ENCODE assay signal across 17 mouse cellular contexts in the genomic region with DNA sequence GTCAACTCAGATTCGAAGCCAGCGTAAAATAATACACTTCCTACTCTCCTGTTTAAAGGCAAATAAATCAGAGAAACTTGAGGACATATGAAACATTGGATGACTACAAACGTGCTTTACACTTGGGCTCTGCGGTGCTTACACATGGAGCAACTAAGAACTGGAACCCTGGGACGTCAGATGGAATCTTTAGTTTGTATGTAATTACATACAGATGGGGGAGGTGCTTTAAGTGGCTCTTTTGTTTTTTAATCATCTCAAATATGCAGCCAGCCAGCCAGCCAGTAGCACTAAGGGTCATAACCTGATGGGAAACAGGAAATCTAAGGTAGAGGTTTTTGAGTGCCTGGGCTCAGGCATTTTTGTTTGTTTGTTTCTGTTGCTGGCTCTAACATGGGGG.
DNase-seq lines count a peak whose midpoint lies in the region; ATAC-seq lines count a peak whose summit lies in the region.
"Had no signal": no experiment of that assay in that cellular context is flagged by ENCODE, and none has a peak within 500 bp of the region (broad histone marks: within the 10 kb centered on the region; RNA-seq: fewer than 3 reads in every experiment).

No protein-coding gene starts in this region.

- WGBS in midbrain, embryonic 10.5 days: 81% methylated on average over 5 of the region's 5 CpGs
- 73% methylated on average over 5 of the region's 5 CpGs for WGBS in midbrain, embryonic 14.5 days
- WGBS in embryonic facial prominence, embryonic 14.5 days: 23% methylated on average over 5 of the region's 5 CpGs
- WGBS in limb, embryonic 11.5 days: 25% methylated on average over 5 of the region's 5 CpGs
- WGBS in midbrain, embryonic 15.5 days: 65% methylated on average over 5 of the region's 5 CpGs

- H3K9me3 ChIP-seq in midbrain, embryonic 10.5 days (replicated peaks): no peaks in the 10 kb centered on the region
- H3K9me3 ChIP-seq in midbrain, embryonic 14.5 days (ENCODE audit: control insufficient read depth, low read length): no peaks in the 10 kb centered on the region
- H3K9me3 ChIP-seq in embryonic facial prominence, embryonic 14.5 days (ENCODE audit: control insufficient read depth, low read length): no peaks in the 10 kb centered on the region
- no peaks in the 10 kb centered on the region for H3K9me3 ChIP-seq in limb, embryonic 11.5 days (ENCODE audit: control insufficient read depth, low read length)
- H3K9me3 ChIP-seq in midbrain, embryonic 15.5 days: no peaks in the 10 kb centered on the region
- H3K9me3 ChIP-seq: liver, embryonic 15.5 days; neural tube, embryonic 12.5 days had no signal

- H3K9ac ChIP-seq in midbrain, embryonic 14.5 days (replicated peaks; ENCODE audit: low read length): no peak overlapping the region
- no peak overlapping the region for H3K9ac ChIP-seq in embryonic facial prominence, embryonic 14.5 days (ENCODE audit: low read depth, low read length)
- H3K9ac ChIP-seq in limb, embryonic 11.5 days (ENCODE audit: low read length): no peak overlapping the region
- H3K9ac ChIP-seq in midbrain, embryonic 15.5 days: no peak overlapping the region
- H3K9ac ChIP-seq: liver, embryonic 15.5 days; neural tube, embryonic 12.5 days had no signal

- 0 out of 2 replicates have a peak, but pooled peaks cover 6% of the 10 kb centered on the region for H3K27me3 ChIP-seq in midbrain, embryonic 10.5 days (ENCODE audit: low read depth, poor library complexity, severe bottlenecking)
- H3K27me3 ChIP-seq in midbrain, embryonic 14.5 days (ENCODE audit: control insufficient read depth, insufficient read depth, low read length): no peaks in the 10 kb centered on the region
- H3K27me3 ChIP-seq in embryonic facial prominence, embryonic 14.5 days (replicated peaks; ENCODE audit: control insufficient read depth, insufficient read depth, low read length): no peaks in the 10 kb centered on the region
- H3K27me3 ChIP-seq in limb, embryonic 11.5 days (ENCODE audit: control insufficient read depth, insufficient read depth, low read length): no peaks in the 10 kb centered on the region
- H3K27me3 ChIP-seq in midbrain, embryonic 15.5 days (replicated peaks): no peaks in the 10 kb centered on the region
- H3K27me3 ChIP-seq: liver, embryonic 15.5 days; neural tube, embryonic 12.5 days had no signal

- DNase-seq in midbrain, embryonic 10.5 days (ENCODE audit: low spot score): peak; percentile 8
- no peak for DNase-seq in midbrain, embryonic 14.5 days
- peak; percentile 71 for DNase-seq in embryonic facial prominence, embryonic 14.5 days (ENCODE audit: low spot score)
- peak; percentile 42 for DNase-seq in limb, embryonic 11.5 days (ENCODE audit: low spot score)
- no peak for DNase-seq in left cerebral cortex, postnatal 36 days (ENCODE audit: low spot score in 2 of 2)
- DNase-seq: embryo, embryonic 11 days; gastrocnemius, postnatal 25 days; heart, postnatal 14 days; layer of hippocampus, postnatal 36 days; thymus, adult 2 months had no signal

- peaks cover 28% of the 10 kb centered on the region for H3K4me1 ChIP-seq in midbrain, embryonic 10.5 days
- H3K4me1 ChIP-seq in midbrain, embryonic 14.5 days (ENCODE audit: control insufficient read depth, insufficient read depth, low read length): peaks cover 6% of the 10 kb centered on the region; the same call in 1 of the 2 replicates
- peaks cover 48% of the 10 kb centered on the region for H3K4me1 ChIP-seq in embryonic facial prominence, embryonic 14.5 days (ENCODE audit: control insufficient read depth, insufficient read depth, low read length)
- peaks cover 60% of the 10 kb centered on the region for H3K4me1 ChIP-seq in limb, embryonic 11.5 days (ENCODE audit: control insufficient read depth, insufficient read depth, low read length)
- peaks cover 14% of the 10 kb centered on the region for H3K4me1 ChIP-seq in midbrain, embryonic 15.5 days
- H3K4me1 ChIP-seq: liver, embryonic 15.5 days had no signal

- intact Hi-C loops in left cerebral cortex, postnatal 36 days (cut with DNase I): no loop called here

- H3K36me3 ChIP-seq in midbrain, embryonic 10.5 days: no peaks in the 10 kb centered on the region
- peaks cover 14% of the 10 kb centered on the region for H3K36me3 ChIP-seq in midbrain, embryonic 14.5 days (ENCODE audit: control insufficient read depth, insufficient read depth, low read length)
- no peaks in the 10 kb centered on the region for H3K36me3 ChIP-seq in embryonic facial prominence, embryonic 14.5 days (ENCODE audit: control insufficient read depth, insufficient read depth, low read length)
- H3K36me3 ChIP-seq in limb, embryonic 11.5 days (ENCODE audit: control insufficient read depth, insufficient read depth, low read length): no peaks in the 10 kb centered on the region
- 0 out of 2 replicates have a peak, but pooled peaks cover 4% of the 10 kb centered on the region for H3K36me3 ChIP-seq in midbrain, embryonic 15.5 days (replicated peaks)
- H3K36me3 ChIP-seq: liver, embryonic 15.5 days; neural tube, embryonic 12.5 days had no signal

- ATAC-seq in midbrain, embryonic 14.5 days (ENCODE audit: low FRiP score, low TSS enrichment): no peak
- peak; percentile 30; the same call in 1 of the 2 replicates for ATAC-seq in embryonic facial prominence, embryonic 14.5 days (ENCODE audit: low read depth)
- 0 out of 2 replicates have a peak, but pooled peaks have one; percentile 7 for ATAC-seq in limb, embryonic 11.5 days (ENCODE audit: insufficient number of reproducible peaks, low FRiP score, low TSS enrichment, low read depth)
- ATAC-seq in midbrain, embryonic 15.5 days (replicated peaks): no peak
- ATAC-seq in CD4-positive, CD25-positive, alpha-beta regulatory T cell, adult 4 months: no peak
- ATAC-seq: intestine, embryonic 16.5 days; lung, postnatal 0 days had no signal

- H3K4me3 ChIP-seq in midbrain, embryonic 10.5 days: no peak overlapping the region
- H3K4me3 ChIP-seq in midbrain, embryonic 14.5 days (replicated peaks; ENCODE audit: low read depth, low read length): no peak overlapping the region
- no peak overlapping the region for H3K4me3 ChIP-seq in embryonic facial prominence, embryonic 14.5 days (ENCODE audit: low read depth, low read length)
- H3K4me3 ChIP-seq in limb, embryonic 11.5 days (ENCODE audit: low read depth, low read length): no peak overlapping the region
- H3K4me3 ChIP-seq in midbrain, embryonic 15.5 days: no peak overlapping the region
- H3K4me3 ChIP-seq: liver, embryonic 15.5 days; neural tube, embryonic 12.5 days had no signal

- H3K27ac ChIP-seq in midbrain, embryonic 10.5 days (replicated peaks): no peak overlapping the region
- H3K27ac ChIP-seq in midbrain, embryonic 14.5 days (replicated peaks; ENCODE audit: low read depth, low read length): no peak overlapping the region
- no peak overlapping the region for H3K27ac ChIP-seq in embryonic facial prominence, embryonic 14.5 days (replicated peaks; ENCODE audit: low read depth, low read length)
- peak overlapping the region; percentile 55 for H3K27ac ChIP-seq in limb, embryonic 11.5 days (replicated peaks; ENCODE audit: low read depth, low read length)
- H3K27ac ChIP-seq in midbrain, embryonic 15.5 days: no peak overlapping the region
- H3K27ac ChIP-seq: liver, embryonic 15.5 days; neural tube, embryonic 12.5 days had no signal

- H3K4me2 ChIP-seq in midbrain, embryonic 14.5 days (ENCODE audit: low read length): no peak overlapping the region
- no peak overlapping the region for H3K4me2 ChIP-seq in embryonic facial prominence, embryonic 14.5 days (ENCODE audit: low read depth, low read length)
- H3K4me2 ChIP-seq in limb, embryonic 11.5 days (ENCODE audit: low read depth, severe bottlenecking): peak overlapping the region; percentile 13
- H3K4me2 ChIP-seq in midbrain, embryonic 15.5 days: no peak overlapping the region
- H3K4me2 ChIP-seq: heart, embryonic 11.5 days; liver, embryonic 15.5 days; neural tube, embryonic 12.5 days had no signal

Comparison
In these comparisons a context has a peak if more than half of its experiments do, and no peak if none do; other contexts are left out.
1. DNase-seq: peak in midbrain, embryonic 10.5 days (single experiment), embryonic facial prominence, embryonic 14.5 days (single experiment) and limb, embryonic 11.5 days (single experiment); none in midbrain, embryonic 14.5 days (single experiment) and left cerebral cortex, postnatal 36 days (0 of 2).
2. ATAC-seq: peak in embryonic facial prominence, embryonic 14.5 days (single experiment) and limb, embryonic 11.5 days (single experiment); none in midbrain, embryonic 14.5 days (single experiment), midbrain, embryonic 15.5 days (single experiment) and CD4-positive, CD25-positive, alpha-beta regulatory T cell, adult 4 months (single experiment).